Mouse (Mus musculus) common myeloid progenitor, adult 5-6 weeks (primary cell): ENCODE measurements around the gene Rnf26. TPM values are rescaled to one million over a fixed set of nuclear protein-coding genes. Genes with fewer than 3 reads are reported as not detected.

ENCODE experiments used
- ATAC-seq: replicated peaks from 2 replicates; pipeline ENCODE4 v1.8.0; 2016; ENCODE audit warnings: low read depth, mild to moderate bottlenecking, moderate TSS enrichment, inconsistent platforms; ENCODE audit not compliant: poor library complexity, severe bottlenecking
- total RNA-seq: library from RNA; stranded (forward); fragments of 200-1000, 187-1606 nt; gene quantifications from 2 replicates; pipeline ENCODE4 v1.2.3, GENCODE M21; 2017

Rnf26 gene
- total RNA-seq, 1 experiment from 2014 or later = 21.8 TPM

- ATAC-seq = no peak
These were observed 17.5 kb downstream of the Rnf26 start for GRCm38 (mm10) chr9:44095781-44096180.

GRCm38 (mm10) chr9:44094737-44095136 lies 18.6 kb downstream of the Rnf26 start:
- ATAC-seq = peak; percentile 78

- ATAC-seq = peak; percentile 64
These were observed 19.5 kb downstream of the Rnf26 start for GRCm38 (mm10) chr9:44093612-44094503.

- peak; percentile 45 for ATAC-seq
These were observed 24.3 kb downstream of the Rnf26 start for GRCm38 (mm10) chr9:44088877-44089608.

- no peak for ATAC-seq
These were observed 25.4 kb downstream of the Rnf26 start for GRCm38 (mm10) chr9:44087761-44088455.

GRCm38 (mm10) chr9:44086960-44087359 lies 26.4 kb downstream of the Rnf26 start:
- ATAC-seq = no peak

- no peak for ATAC-seq
These were observed 27.3 kb downstream of the Rnf26 start for GRCm38 (mm10) chr9:44085741-44086665.

- no peak for ATAC-seq
These were observed 28.0 kb downstream of the Rnf26 start for GRCm38 (mm10) chr9:44085276-44085675.

- ATAC-seq = peak; percentile 46
These were observed 28.6 kb downstream of the Rnf26 start for GRCm38 (mm10) chr9:44084659-44085229.

GRCm38 (mm10) chr9:44084236-44084635 lies 29.1 kb downstream of the Rnf26 start:
- ATAC-seq = peak; percentile 7; the same call in 1 of the 2 replicates

- ATAC-seq = no peak
These were observed 29.8 kb downstream of the Rnf26 start for GRCm38 (mm10) chr9:44083392-44084121.

GRCm38 (mm10) chr9:44082266-44082665 lies 31.1 kb downstream of the Rnf26 start:
- no peak for ATAC-seq

- ATAC-seq = no peak
These were observed 31.7 kb downstream of the Rnf26 start for GRCm38 (mm10) chr9:44081581-44081980.

- ATAC-seq = no peak
These were observed 32.4 kb downstream of the Rnf26 start for GRCm38 (mm10) chr9:44080953-44081352.

GRCm38 (mm10) chr9:44079997-44080780 lies 33.1 kb downstream of the Rnf26 start:
- no peak for ATAC-seq

- ATAC-seq = peak; percentile 30
These were observed 34.2 kb downstream of the Rnf26 start for GRCm38 (mm10) chr9:44078955-44079756.
